Mouse (Mus musculus) lung, embryonic 16.5 days (tissue): Measurements from ENCODE around the gene Gm6904. TPM values are rescaled to one million over a fixed set of nuclear protein-coding genes. Genes with fewer than 3 reads are reported as not detected.
"Not testable (repeated sequence)": the region's sequence is repeated elsewhere in the genome, so short reads cannot be mapped to it uniquely, and the experiment has no call there.

Experiments used
- ATAC-seq: fragments of 200-750 bp; cut with Nextera tagmentation; 2 replicates; pipeline ENCODE4 v1.8.0; 2017; ENCODE audit warnings: low read depth, mild to moderate bottlenecking, moderate library complexity
- H3K27ac ChIP-seq: fragments of 300-500 bp; sonication (generic); 2 replicates; pipeline ENCODE4 v1.5.1; 2014; ENCODE audit warnings: mild to moderate bottlenecking, control low read depth, low read length
- H3K27me3 ChIP-seq: fragments of 300-500 bp; sonication (generic); 2 replicates; pipeline ENCODE4 v1.6.1; 2014; ENCODE audit warnings: low read depth, low read length, mixed read lengths; ENCODE audit not compliant: control insufficient read depth, insufficient read depth
- H3K36me3 ChIP-seq: fragments of 300-500 bp; sonication (generic); 2 replicates; pipeline ENCODE4 v1.6.1; 2014; ENCODE audit warnings: low read length; ENCODE audit not compliant: control insufficient read depth, insufficient read depth
- H3K4me1 ChIP-seq: fragments of 300-500 bp; sonication (generic); replicated peaks from 2 replicates; pipeline ENCODE4 v1.6.1; 2014; ENCODE audit warnings: low read length, mixed read lengths; ENCODE audit not compliant: control insufficient read depth, insufficient read depth
- H3K4me2 ChIP-seq: fragments of 300-500 bp; sonication (generic); 2 replicates; pipeline ENCODE4 v1.6.1; 2014; ENCODE audit warnings: low read depth, low read length, control low read depth
- H3K4me3 ChIP-seq: fragments of 300-500 bp; sonication (generic); 2 replicates; pipeline ENCODE4 v1.5.1; 2014; ENCODE audit warnings: mild to moderate bottlenecking, low read length, control low read depth
- H3K9ac ChIP-seq: fragments of 300-500 bp; sonication (generic); 2 replicates; pipeline ENCODE4 v1.6.1; 2014; ENCODE audit warnings: low read length, control low read depth
- H3K9me3 ChIP-seq: fragments of 300-500 bp; sonication (generic); 2 replicates; pipeline ENCODE4 v1.6.1; 2016; ENCODE audit warnings: low read length; ENCODE audit not compliant: control insufficient read depth
- WGBS: fragments of 180-500 bp; shearing (Covaris S2); extraction: QIAGEN DNeasy Blood & Tissue Kit; methylation state at CpG from one replicate; pipeline ENCODE4 v1.1.7; 2014; 5-methylcytosine and 5-hydroxymethylcytosine counted together
- polyA plus RNA-seq: library from polyadenylated mRNA; unstranded; fragments of >200 nt; fragmentation: Nextera tagmentation; extraction: Ambion mirVana; gene quantifications from 2 replicates; pipeline ENCODE4 v1.2.1, GENCODE M21; 2015

The Gm6904 gene
- not detected in 2 replicates for polyA plus RNA-seq

DNA sequence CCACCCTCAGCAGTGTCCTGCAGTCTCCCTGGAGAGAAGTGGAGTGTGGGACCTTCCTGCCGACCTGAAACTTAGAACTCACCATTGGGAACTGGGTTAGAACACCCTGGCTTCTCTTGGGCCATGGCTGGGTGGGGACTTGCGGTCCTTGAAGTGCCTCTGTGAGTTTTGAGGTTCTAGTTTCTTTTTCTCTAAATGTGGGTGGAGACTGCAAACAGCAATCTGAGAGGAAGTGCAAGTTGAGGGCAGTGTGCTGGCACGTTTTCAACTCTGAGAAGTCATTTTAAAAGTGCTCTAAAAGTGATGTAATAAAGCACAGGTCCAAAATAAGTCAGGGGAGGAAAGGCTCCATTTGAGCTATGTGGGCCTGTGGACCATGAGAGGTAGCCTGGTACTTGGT lies at the start of gene Gm6904:
TSS of gene Gm6904 (minus strand) at position 161 of the 400 bp plus-strand sequence.
- Histone ChIP-seq H3K27ac (no peak within 1 kb of the TSS), H3K27me3 (no peaks in the 10 kb centered on the region), H3K36me3 (no peaks in the 10 kb centered on the region), H3K9ac (no peak within 1 kb of the TSS), H3K4me1 (0 out of 2 replicates have a peak, but pooled peaks cover 2% of the 10 kb centered on the region), H3K9me3 (no peaks in the 10 kb centered on the region), H3K4me2 (no peak within 1 kb of the TSS), H3K4me3 (no peak within 1 kb of the TSS)
- 34% methylated on average over 3 of the region's 3 CpGs for WGBS
- ATAC-seq = peak; percentile 59; the same call in 1 of the 2 replicates

DNA sequence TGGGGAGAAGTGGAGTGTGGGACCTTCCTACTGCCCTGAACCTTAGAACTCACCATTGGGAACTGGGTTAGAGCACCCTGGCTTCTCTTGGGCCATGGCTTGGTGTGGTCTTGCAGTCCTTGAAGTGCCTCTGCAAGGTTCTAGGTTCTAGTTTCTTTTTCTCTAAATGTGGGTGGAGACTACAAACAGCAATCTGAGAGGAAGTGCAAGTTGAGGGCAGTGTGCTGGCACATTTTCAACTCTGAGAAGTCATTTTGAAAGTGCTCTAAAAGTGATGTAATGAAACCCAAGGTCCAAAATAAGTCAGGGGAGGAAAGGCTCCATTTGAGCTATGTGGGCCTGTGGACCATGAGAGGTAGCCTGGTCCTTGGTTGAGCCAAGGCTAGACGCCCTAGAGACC lies 37.4 kb upstream of the Gm6904 start, which contains the start of gene Phf11a:
TSS of gene Phf11a (minus strand) at position 132 of the 400 bp plus-strand sequence.
- H3K4me2 ChIP-seq, H3K27ac ChIP-seq, H3K9ac ChIP-seq, H3K4me3 ChIP-seq, ATAC-seq, H3K36me3 ChIP-seq, H3K4me1 ChIP-seq, H3K27me3 ChIP-seq, H3K9me3 ChIP-seq: not testable (repeated sequence)
- whole genome bisulfite sequencing = 57% methylated on average over 1 of the region's 1 CpGs

DNA sequence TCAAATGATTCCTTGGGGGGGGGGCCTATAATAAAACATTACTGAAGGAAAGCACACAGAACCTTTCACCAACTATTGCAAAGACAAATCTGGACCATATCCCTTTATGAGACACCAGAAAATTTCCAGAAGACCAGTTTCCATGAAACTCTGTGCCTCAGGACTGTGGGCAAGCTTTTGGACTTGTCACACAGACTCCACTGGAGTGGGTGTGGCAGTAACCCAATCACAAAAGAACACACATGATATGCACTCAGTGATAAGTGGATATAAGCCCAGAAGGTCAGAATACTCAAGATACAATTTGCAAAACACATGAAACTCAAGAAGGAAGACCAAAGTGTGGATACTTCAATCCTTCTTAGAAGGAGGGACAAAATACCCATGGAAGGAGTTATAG lies 31.8 kb upstream of the Gm6904 start:
- ATAC-seq, H3K9me3 ChIP-seq, H3K4me1 ChIP-seq, H3K27me3 ChIP-seq, H3K9ac ChIP-seq, H3K4me2 ChIP-seq, H3K4me3 ChIP-seq, H3K36me3 ChIP-seq, H3K27ac ChIP-seq: not testable (repeated sequence)

DNA sequence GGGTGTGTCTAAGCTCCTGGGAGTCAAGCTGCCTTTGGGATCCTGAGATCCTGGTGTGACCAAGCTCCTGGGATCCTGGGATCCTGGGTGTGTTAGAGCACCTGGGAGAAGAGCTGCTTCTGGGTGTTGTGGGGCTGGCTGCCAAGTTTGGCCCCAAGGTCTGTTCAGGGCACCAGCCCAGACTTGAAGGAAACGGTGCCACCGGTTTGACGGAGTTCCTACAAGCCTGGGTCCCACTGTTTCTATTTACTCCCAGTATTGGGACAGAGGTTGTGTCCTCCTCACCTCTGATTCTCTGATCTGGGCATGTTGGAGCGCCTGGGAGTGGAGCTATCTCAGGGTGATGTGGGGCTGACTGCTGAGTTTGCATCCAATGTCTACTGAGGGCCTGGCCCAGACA lies 14.9 kb upstream of the Gm6904 start:
- not testable (repeated sequence) for ATAC-seq, H3K4me2 ChIP-seq, H3K9ac ChIP-seq, H3K4me3 ChIP-seq, H3K27ac ChIP-seq, H3K36me3 ChIP-seq, H3K27me3 ChIP-seq, H3K4me1 ChIP-seq, H3K9me3 ChIP-seq
- WGBS = 78% methylated on average over 4 of the region's 4 CpGs

DNA sequence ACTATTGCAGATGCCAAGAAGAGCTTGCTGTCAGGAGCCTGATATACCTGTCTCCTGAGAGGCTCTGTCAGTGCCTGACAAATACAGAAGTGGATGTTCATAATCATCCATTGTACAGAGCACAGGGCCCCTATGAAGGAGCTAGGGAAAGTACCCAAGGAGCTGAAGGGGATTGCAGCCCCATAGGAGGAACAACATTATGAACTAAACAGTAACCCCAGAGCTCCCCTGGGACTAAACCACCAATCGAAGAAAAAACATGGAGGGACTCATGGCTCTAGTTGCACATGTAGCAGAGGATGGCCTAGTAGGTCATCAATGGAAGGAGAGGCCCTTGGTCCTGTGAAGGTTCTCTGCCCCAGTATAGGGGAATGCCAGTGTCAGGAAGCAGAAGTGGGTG lies 4.2 kb downstream of the Gm6904 start:
- not testable (repeated sequence) for H3K4me2 ChIP-seq, H3K4me1 ChIP-seq, H3K36me3 ChIP-seq, H3K27me3 ChIP-seq, H3K9me3 ChIP-seq, H3K4me3 ChIP-seq, H3K9ac ChIP-seq, ATAC-seq, H3K27ac ChIP-seq
- 85% methylated on average over 1 of the region's 1 CpGs for WGBS

DNA sequence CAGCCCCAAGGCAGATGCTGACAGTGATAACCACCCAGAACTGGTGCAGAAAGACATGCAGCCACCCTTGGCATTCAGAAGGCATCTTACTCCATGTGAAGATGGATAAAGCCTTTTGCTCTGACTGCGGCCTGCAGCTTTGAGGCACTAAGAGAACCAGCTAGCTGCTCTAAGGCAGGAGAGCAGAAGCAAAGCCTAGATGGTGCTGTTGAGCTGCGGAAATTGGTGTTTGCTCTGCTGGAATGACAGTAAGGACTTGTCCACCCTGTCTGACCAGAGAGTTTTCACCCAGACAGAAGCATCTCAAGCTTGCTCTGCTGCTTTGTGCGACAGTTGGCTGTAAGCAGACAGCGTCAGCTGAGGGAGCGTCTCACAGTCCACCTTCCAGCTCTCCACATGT lies 9.7 kb downstream of the Gm6904 start:
- H3K4me1 ChIP-seq, H3K9me3 ChIP-seq, ATAC-seq, H3K9ac ChIP-seq, H3K27me3 ChIP-seq, H3K27ac ChIP-seq, H3K4me2 ChIP-seq, H3K4me3 ChIP-seq, H3K36me3 ChIP-seq: not testable (repeated sequence)
- whole genome bisulfite sequencing = 34% methylated on average over 5 of the region's 5 CpGs

DNA sequence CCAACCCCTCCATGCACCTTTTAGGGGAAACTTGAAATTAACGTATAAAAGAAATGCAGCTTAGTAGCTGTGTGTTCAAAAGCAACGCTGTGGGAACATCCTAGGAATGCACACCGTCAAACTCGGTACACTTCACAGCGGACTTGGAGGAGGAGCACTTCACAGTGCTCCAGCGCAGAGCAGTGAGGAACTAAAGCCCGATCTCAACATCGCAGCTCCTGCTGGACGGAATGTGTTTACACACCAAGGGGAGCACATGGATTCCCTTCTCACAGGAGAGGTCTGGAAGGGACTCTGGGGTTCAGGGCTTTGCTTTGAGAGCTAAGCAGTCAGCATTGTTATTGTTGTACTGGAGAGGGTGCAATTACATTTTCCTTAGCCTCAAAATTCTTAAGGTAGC lies 26.4 kb downstream of the Gm6904 start:
- 79% methylated on average over 9 of the region's 9 CpGs for WGBS
- H3K9me3 ChIP-seq = no peaks in the 10 kb centered on the region
- no peak overlapping the region for H3K27ac ChIP-seq
- H3K4me2 ChIP-seq = no peak overlapping the region
- no peaks in the 10 kb centered on the region for H3K27me3 ChIP-seq
- no peaks in the 10 kb centered on the region for H3K4me1 ChIP-seq
- ATAC-seq = no peak
- H3K9ac ChIP-seq = no peak overlapping the region
- peaks cover 48% of the 10 kb centered on the region for H3K36me3 ChIP-seq
- no peak overlapping the region for H3K4me3 ChIP-seq

DNA sequence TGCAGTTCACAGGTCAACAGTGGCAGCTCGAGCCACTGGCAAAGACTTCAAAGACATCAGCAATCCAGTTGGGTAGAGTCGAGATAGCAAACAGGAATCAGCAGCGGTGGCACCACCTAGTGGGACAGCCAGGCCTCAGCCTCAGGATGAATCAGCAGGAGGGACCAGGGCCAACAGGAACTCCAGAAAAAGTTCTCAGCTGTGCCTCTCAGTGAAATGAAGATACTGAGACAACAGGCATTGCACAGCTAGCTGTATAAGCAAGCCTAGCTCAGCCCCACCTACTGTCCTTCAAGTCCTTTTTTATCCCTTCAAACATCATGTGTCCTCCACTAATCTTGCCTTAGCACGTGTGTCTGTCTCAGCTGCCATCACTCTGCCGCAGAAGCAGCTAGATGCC lies 28.0 kb downstream of the Gm6904 start:
- WGBS = 65% methylated on average over 5 of the region's 5 CpGs
- Histone ChIP-seq H3K4me2 (no peak overlapping the region), H3K36me3 (peaks cover 46% of the 10 kb centered on the region), H3K27me3 (no peaks in the 10 kb centered on the region), H3K27ac (no peak overlapping the region), H3K9me3 (no peaks in the 10 kb centered on the region), H3K4me1 (no peaks in the 10 kb centered on the region), H3K9ac (no peak overlapping the region), H3K4me3 (no peak overlapping the region)
- no peak for ATAC-seq

DNA sequence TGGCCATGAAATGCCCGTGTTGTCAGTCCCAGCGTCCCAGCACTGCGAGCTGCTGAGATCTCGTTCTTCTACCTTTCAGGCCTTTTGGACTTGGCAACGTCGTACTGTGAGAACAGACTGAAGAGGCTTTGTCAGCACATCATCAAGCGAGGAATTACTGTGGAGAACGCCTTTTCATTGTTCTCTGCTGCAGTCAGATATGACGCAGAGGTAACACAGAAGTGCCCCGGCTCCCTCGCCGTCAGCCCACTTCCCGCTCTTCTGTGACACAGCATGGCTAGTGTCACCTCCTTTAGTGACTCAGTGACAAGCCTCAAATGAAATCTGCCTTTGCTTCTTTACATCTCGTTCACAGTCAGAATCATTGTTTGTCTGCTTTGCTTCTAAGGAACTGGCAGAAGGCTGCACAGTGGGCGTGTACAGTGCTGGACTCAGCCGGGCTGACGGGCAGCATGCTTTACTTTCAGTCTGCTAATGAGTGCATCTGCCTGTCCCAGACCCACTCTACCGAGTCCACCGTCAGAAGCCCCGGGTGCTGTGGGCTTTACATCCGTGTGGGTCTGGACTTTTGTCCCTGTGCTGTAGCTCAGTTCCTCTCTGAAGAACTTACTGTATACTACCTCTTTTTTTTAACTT lies 29.6 kb downstream of the Gm6904 start:
- H3K36me3 ChIP-seq = peaks cover 40% of the 10 kb centered on the region
- no peaks in the 10 kb centered on the region for H3K4me1 ChIP-seq
- no peaks in the 10 kb centered on the region for H3K27me3 ChIP-seq
- WGBS = 90% methylated on average over 21 of the region's 21 CpGs
- no peaks in the 10 kb centered on the region for H3K9me3 ChIP-seq
- no peak overlapping the region for H3K27ac ChIP-seq
- ATAC-seq = no peak
- H3K4me2 ChIP-seq = no peak overlapping the region
- no peak overlapping the region for H3K4me3 ChIP-seq
- H3K9ac ChIP-seq = no peak overlapping the region

DNA sequence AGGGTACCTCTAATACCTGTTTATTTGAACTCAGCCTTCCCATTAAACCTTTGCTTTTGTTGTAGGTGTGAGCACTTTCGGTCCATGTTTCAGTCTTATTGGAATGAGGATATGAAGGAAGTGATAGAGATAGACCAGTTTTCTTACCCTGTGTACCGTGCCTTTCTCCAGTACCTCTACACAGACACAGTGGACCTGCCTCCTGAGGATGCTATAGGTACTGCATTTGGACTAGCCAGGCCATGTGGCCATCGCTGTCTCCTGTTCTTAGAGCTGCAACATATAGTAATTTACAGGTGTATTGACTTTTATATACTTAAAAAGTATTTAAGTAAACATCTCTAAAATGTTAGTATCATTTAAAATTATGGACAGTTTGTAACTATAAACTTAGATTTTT lies 30.2 kb downstream of the Gm6904 start:
- 92% methylated on average over 3 of the region's 3 CpGs for WGBS
- Histone ChIP-seq H3K9ac (no peak overlapping the region), H3K9me3 (no peaks in the 10 kb centered on the region), H3K4me3 (no peak overlapping the region), H3K36me3 (peaks cover 33% of the 10 kb centered on the region), H3K27me3 (no peaks in the 10 kb centered on the region), H3K4me1 (no peaks in the 10 kb centered on the region), H3K27ac (no peak overlapping the region), H3K4me2 (no peak overlapping the region)
- no peak for ATAC-seq
